Mouse (Mus musculus) activated CD4-positive, CD25-positive, alpha-beta regulatory T cell, adult 4 months (primary cell): ENCODE measurements around the gene Olfr1195. TPM values are rescaled to one million over a fixed set of nuclear protein-coding genes. Genes with fewer than 3 reads are reported as not detected.
"Not testable (repeated sequence)": the region's sequence is repeated elsewhere in the genome, so short reads cannot be mapped to it uniquely, and the experiment has no call there.

Experiments used
- ATAC-seq: one replicate; pipeline ENCODE4 v1.8.0; 2017
- polyA plus RNA-seq, 2 experiments: library from polyadenylated mRNA; unstranded; fragments of 100-300 nt; shearing (Covaris generic); gene quantifications; one replicate each; pipeline ENCODE4 v1.2.1; 2017

Olfr1195 gene
- under 1 TPM in 1 of 2 experiments, not detected in 1; 0.17 TPM for polyA plus RNA-seq

DNA sequence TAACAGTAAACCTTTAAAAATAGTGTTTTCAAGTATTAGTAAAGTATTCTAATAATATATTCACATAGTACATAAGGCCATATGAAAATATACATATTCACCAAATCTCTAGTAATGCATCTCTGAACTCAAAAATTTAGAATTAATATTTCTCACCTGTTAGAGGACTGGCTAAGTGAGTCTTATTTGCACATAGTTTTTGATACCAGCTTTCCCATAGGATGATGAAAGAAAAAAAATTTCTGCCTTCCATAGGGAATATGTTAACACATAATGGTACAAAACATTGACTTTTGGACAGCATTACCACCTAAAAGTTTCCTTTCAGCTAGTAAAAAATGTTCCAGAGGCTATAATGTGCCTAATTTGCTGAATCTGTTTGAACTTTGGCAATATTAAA, at the start of gene Olfr1195:
Gene Olfr1195, minus strand, starts transcription at position 101 of the 400 bp plus-strand sequence.
- no peak for ATAC-seq

- ATAC-seq: no peak
Measured at GRCm38 (mm10) chr2:88732266-88732665, 43.3 kb upstream of the Olfr1195 start, which contains the start of gene Olfr1197. Gene Olfr1197, minus strand, starts transcription at chr2:88732366.

DNA sequence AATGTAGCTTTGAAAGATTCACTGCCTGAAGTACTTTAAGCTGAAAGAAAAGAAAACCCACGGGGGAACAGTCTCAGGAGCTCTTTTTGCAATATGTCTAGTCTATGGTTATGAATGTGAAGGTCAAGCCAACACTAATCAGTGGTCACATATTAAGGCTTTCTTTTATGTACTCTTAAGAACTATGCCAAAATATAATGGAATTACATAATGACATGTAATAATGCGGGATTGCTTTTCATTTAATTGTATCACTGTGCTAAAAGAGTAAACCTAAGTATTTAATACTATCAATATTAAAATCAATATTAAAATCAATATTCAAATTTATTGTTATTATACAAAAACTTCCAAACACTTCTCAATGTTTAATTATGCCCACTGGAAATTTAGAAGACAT, 15.5 kb upstream of the Olfr1195 start, which contains the start of gene Olfr1196:
Gene Olfr1196, minus strand, starts transcription at position 101 of the 400 bp plus-strand sequence.
- ATAC-seq: no peak

- not testable (repeated sequence) for ATAC-seq
Measured at GRCm38 (mm10) chr2:88675328-88675727, 13.7 kb downstream of the Olfr1195 start, which contains the start of gene Olfr1193. Gene Olfr1193, plus strand, starts transcription at chr2:88675628.

DNA sequence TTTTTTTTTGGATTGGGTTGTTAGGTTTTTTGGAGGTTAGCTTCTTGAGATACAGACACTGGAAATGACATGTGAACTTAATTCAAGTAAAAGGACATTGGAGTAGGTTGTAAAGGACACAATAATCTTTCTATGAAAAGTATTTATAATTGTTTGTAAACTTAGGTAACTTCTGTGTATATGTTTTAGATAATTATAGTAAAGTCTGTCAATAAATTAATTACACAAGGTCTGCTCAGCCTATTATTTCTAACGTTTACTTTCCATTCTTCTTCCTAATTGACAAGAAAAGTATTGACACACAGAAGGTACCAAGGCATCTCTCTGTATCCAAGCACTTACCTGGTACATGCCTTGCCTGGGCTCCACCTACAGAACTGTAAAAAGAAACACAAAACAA, 40.8 kb downstream of the Olfr1195 start, which contains the start of gene Olfr1192-ps1:
Gene Olfr1192-ps1, plus strand, starts transcription at position 301 of the 400 bp plus-strand sequence.
- ATAC-seq: no peak

DNA sequence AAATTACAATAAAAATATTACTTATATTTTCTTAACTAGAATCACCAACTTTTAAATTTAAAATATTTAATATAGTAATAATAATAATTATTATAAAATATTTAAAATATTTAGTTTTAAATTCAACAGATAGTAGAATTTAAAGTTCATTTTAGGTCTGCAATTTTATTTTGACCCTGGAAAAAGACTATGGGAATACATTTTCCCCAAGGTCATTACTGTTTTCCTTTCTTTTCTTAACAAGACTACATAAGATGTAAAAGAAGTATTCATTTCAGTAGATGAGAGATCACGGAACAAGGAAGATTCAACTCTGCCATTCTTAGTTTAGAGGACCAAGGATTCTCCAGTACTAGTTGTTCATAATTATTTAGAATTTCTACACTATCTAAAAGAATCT, 48.7 kb downstream of the Olfr1195 start, which contains the start of gene Olfr1191-ps1:
Gene Olfr1191-ps1, plus strand, starts transcription at position 301 of the 400 bp plus-strand sequence.
- not testable (repeated sequence) for ATAC-seq

Other genes with a start within 250 kb of the Olfr1195 start
- gene Gm13757, start 240.1 kb downstream of the Olfr1195 start, polyA plus RNA-seq: under 1 TPM in 1 of 2 experiments, not detected in 1; 0.21 TPM
- not detected for gene Olfr1183, start 234.3 kb downstream of the Olfr1195 start, polyA plus RNA-seq
- not detected for gene Olfr1184, start 205.6 kb downstream of the Olfr1195 start, polyA plus RNA-seq
- under 1 TPM in 1 of 2 experiments, not detected in 1; 0.16 TPM for gene Olfr1185-ps1, start 195.9 kb downstream of the Olfr1195 start, polyA plus RNA-seq
- not detected for gene Olfr1186, start 170.6 kb downstream of the Olfr1195 start, polyA plus RNA-seq
- not detected for gene Olfr1188, start 132.3 kb downstream of the Olfr1195 start, polyA plus RNA-seq
- gene Olfr1189, start 102.7 kb downstream of the Olfr1195 start, polyA plus RNA-seq: not detected
- gene Olfr1191-ps1, start 48.6 kb downstream of the Olfr1195 start, polyA plus RNA-seq: not detected
- not detected for gene Olfr1192-ps1, start 40.7 kb downstream of the Olfr1195 start, polyA plus RNA-seq
- not detected for gene Olfr1193, start 13.6 kb downstream of the Olfr1195 start, polyA plus RNA-seq
- not detected for gene Olfr1196, start 15.4 kb upstream of the Olfr1195 start, polyA plus RNA-seq
- gene Olfr1197, start 43.2 kb upstream of the Olfr1195 start, polyA plus RNA-seq: not detected
- gene Olfr1198, start 62.2 kb upstream of the Olfr1195 start, polyA plus RNA-seq: not detected
- gene Olfr1199, start 71.3 kb upstream of the Olfr1195 start, polyA plus RNA-seq: not detected
- not detected for gene Olfr1200, start 81.3 kb upstream of the Olfr1195 start, polyA plus RNA-seq
- not detected for gene Olfr1201, start 103.8 kb upstream of the Olfr1195 start, polyA plus RNA-seq
- gene Olfr1202, start 125.3 kb upstream of the Olfr1195 start, polyA plus RNA-seq: not detected
- under 1 TPM in 1 of 2 experiments, not detected in 1; 0.07 TPM for gene Olfr1205, start 140.6 kb upstream of the Olfr1195 start, polyA plus RNA-seq
- not detected for gene Olfr1204, start 160.1 kb upstream of the Olfr1195 start, polyA plus RNA-seq
- gene Olfr1206, start 174.0 kb upstream of the Olfr1195 start, polyA plus RNA-seq: under 1 TPM in 1 of 2 experiments, not detected in 1; 0.29 TPM
- gene Olfr1208, start 213.1 kb upstream of the Olfr1195 start, polyA plus RNA-seq: under 1 TPM in 1 of 2 experiments, not detected in 1; 0.21 TPM
- not detected for gene Olfr1209, start 226.0 kb upstream of the Olfr1195 start, polyA plus RNA-seq
- not detected for gene Olfr1211, start 248.9 kb upstream of the Olfr1195 start, polyA plus RNA-seq